Mouse (Mus musculus) G1E-ER4 (cell line): ENCODE measurements around the gene March4. TPM values are rescaled to one million over a fixed set of nuclear protein-coding genes. Genes with fewer than 3 reads are reported as not detected.

Experiments used
- GATA1 ChIP-seq: IDR thresholded peaks from one replicate; pipeline ENCODE4 v1.8.0; 2012; ENCODE audit warnings: low read length, inconsistent platforms
- polyA plus RNA-seq: library from polyadenylated mRNA; stranded (reverse); fragments of >175 nt; gene quantifications from 2 replicates; pipeline ENCODE4 v1.2.3, GENCODE M21; 2012

Gene March4
- polyA plus RNA-seq, 1 experiment: not detected

DNA sequence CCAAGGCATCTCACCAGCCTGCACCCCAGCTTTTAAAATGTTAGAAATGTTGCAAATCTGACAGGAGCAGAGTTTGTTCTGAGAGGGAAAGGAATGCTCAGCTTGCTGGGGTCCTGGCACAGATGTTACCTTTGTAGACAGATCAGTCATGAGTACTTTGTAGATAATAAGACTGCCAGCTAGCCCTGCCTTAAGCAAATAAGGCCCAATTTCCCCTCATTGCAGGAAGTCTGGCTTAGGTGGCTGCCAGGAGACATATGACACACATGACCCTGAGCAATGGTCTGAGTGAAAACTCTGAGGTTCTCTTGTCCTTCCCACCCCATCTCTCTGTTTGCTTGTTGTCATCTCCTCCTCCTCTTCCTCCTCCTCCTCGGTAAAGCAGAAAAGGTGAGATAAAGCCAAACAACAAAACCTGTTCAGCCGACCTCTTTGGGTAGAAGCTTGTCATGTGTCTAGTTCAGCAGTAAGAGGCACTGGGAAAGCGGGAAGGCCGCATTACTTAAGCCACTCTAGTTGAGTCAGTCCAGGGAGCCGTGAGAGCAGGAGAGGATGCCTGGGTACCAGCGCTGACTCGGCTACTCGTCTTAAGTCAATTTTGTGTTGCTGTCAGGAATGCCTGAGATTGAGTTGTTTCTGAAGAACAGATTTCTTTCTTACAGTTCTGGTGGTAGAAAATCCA, 136.9 kb downstream of the March4 start:
- TF ChIP-seq GATA1: no peak

GRCm38 (mm10) chr1:72390420-72390819, 146.3 kb downstream of the March4 start:
- no peak for TF ChIP-seq GATA1

DNA sequence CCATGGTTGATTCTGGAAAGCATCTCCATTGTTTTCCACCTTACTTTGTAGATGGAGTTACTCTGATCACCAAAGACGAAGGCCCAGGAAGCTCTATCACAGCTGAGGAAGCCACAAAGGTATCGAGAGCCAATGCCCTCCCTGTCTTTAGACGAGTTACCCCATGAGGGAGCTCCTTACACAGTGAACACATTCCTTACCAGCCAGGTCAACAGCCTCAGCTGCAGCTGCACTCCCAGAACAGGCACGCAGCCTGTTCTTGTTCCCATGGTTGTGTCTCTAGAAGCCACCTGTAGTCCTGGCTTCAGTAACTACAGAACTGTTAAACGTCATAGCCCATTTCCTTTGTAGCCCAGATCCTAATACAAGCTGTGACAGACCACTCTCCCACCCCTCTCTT, 153.1 kb downstream of the March4 start:
- no peak for TF ChIP-seq GATA1

DNA sequence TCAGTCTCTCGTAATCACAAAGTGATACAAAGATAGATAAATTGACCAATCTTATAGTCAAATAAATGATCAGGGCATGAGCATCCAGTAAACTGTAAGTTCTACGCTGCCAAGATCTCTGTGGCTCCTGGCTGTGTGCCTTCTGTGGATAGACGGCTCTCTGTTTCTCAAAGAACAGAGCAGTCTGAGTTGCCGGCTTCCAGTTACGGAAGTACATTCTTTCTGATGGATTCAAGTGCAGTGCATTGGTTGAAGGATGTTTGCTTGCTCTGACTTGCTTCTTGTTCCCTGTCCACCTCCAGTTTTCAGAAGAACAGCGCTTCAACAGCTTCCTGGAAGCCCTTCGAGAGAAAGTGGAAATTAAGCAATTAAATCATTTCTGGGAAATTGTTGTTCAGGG, 153.7 kb downstream of the March4 start:
- no peak for TF ChIP-seq GATA1

- no peak for TF ChIP-seq GATA1
These were observed 156.2 kb downstream of the March4 start for GRCm38 (mm10) chr1:72380544-72380943.

DNA sequence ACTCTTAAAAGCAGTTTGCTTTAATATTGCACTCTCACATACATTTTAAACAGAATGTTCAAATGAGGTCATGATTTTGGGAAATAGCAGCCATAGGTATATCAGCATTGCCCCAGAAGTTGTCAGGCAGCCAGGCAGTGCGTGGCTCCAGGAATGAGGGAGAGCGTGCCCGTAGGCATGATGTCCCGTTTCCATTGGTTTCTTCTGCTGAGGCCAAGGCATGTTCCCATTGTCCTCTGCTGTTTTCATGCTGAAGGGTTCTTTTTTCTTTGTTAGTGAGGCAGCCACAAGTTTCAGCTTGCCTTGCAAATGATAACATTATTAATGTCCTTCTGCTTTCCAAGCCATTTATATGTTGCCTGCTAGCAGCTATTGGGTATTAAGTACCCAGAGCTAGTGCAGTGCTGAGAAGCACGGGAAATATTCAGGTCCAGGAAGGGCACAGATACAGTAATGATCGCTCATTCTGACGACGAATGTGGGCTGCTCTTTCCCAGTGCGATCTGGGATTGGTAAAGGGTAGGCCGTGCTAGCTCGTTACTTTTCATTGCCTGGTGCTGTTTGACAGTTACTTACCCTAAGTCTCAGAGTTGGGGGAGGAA, 156.9 kb downstream of the March4 start:
- no peak for TF ChIP-seq GATA1

- TF ChIP-seq GATA1: no peak
These were observed 158.6 kb downstream of the March4 start for GRCm38 (mm10) chr1:72378151-72378550.

Other genes starting within 250 kb of the March4 start
- 1.7 and 2.6 TPM in 2 replicates for gene Xrcc5, start 229.5 kb downstream of the March4 start, polyA plus RNA-seq
- 4.4 and 16.6 TPM in 2 replicates for gene Smarcal1, start 46.3 kb upstream of the March4 start, polyA plus RNA-seq
- not detected in 2 replicates for gene Ankar, start 163.6 kb upstream of the March4 start, polyA plus RNA-seq
- 159 and 200 TPM in 2 replicates for gene Rpl37a, start 174.4 kb upstream of the March4 start, polyA plus RNA-seq